Mouse (Mus musculus) frontal cortex, postnatal 14 days (tissue): ENCODE data around the gene Dhx32.

ENCODE experiments used
- DNase-seq, 2 experiments: peaks; one replicate each; pipeline ENCODE4 v3.0.0; 2022; ENCODE audit warnings: low spot score in 2 of 2

Dhx32 gene

GRCm38 (mm10) chr7:133775179-133775578, 7.3 kb downstream of the Dhx32 start:
- DNase-seq = no peak

DNA sequence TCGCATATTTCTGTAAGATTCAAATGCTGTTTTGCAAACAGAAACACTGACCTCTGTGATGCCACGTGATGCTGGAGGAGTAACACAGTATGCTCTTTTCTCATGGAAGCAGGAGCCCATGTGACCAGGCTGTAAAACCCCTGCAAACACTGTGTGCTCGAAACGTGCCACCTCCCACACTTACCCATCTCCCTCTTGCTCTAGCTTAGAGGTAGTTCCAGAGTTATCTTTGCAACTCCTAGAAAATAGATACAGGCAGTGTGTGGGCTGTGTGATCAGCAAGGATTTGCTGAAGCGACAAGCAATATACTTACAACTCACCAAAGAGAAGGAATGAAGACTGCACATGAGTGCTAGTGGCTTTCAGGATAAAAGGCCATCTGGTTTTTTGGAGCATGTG, 14.0 kb downstream of the Dhx32 start:
- DNase-seq = no peak

DNA sequence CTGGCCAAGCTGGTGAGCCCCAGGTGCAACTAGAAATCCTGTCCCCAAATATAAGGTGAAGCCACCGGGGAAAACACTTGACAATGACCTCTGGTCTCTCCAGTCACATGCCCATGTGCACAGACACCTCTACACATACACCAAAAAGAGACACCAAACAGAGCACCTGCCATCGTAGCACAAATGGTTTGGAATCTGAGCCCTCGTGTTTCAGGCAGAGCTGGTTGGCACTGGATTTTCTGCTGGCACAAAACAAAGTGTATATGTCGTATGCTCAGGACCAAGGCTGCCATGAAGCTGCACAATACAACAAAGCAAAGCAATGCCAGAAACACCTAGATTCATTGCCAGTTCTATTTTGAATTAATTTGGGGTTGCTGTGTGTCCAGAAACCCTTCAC, 14.5 kb downstream of the Dhx32 start:
- no peak for DNase-seq

GRCm38 (mm10) chr7:133765849-133766243, 16.7 kb downstream of the Dhx32 start:
- DNase-seq = peak; percentile 49 to 51

DNA sequence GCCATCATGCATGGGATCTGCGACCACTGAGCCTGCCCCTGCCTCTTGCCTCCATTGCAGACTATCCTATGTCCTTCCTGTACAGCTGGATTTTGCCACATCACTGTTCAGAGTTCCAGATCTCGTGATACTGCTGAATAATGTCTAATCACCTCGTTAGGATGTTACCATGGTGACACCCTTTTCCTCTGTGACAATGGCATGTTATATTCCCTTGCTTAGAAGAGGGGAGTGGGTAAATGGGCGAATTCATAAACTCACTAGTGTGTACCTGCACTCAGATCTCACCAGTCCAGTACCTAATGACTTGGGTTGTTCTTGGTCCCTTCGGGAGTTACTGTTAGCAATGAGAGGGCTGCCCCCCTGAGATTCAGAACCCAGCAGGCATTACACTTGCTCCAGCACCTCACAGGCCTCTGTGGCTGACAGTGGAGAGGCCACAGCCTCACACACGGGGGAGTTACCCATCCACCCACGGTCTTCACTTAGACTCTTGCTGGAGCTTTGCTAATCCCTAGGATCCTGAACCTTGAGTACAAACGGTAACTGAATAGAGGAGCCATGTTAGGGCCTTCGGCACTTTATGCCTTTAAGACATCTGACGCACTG, 17.2 kb downstream of the Dhx32 start:
- no peak for DNase-seq

DNA sequence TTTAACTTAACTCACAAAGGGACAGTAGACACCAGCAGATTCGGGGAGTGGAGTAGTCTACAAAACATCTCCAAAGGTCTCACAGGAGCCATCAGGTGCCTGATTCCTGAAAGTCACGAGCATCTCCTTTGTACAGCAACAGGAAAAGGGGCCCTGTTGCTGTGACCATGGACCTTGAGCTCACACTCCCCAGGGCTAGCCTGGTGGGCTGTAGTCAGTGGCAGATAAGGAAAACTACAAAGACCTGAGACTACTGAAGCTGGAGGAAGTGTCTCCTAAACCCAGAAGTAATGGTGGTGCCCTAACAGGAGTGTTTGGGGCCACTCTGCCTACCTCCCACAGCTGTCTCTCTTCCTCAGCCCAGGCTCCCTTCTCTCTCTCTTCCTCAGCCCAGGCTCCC, 18.1 kb downstream of the Dhx32 start:
- DNase-seq = no peak

- no peak for DNase-seq
These were observed 19.8 kb downstream of the Dhx32 start for GRCm38 (mm10) chr7:133762696-133763095.

DNA sequence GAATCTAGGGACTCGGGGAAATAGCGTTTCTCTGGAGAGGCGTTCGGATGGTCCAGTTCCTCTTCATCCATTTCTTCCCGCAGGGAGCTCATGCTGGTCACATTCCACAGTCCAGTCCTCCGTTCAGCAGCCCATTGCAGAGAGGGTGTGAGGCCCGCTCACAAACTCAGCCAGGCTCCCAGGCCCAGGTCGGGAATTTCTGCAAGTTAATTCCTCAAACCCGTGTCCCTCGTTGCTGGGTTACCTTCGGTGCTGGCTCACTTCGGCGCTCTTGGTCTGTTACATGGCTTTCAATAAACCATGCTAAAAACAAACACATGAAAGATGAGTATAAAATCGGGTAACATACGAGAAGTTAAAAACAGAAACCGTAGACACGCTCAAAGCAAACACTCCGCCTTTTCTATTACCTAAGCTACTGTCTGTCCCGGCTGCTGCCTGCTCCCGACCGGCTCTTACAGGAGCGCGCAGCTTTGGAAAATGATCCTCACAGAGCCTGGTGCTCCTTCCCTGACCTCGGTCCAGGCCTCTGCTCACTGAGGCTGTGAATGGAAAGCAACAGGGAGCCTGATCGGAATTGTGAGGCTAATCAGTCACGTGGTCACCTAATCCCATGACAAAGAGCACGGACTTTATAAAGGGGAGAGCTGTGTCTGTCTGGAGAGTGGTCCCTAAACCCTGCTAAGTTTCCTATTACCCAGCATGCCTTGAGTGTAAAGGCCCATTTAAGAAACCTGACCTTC, 22.7 kb downstream of the Dhx32 start:
- DNase-seq = no peak

DNA sequence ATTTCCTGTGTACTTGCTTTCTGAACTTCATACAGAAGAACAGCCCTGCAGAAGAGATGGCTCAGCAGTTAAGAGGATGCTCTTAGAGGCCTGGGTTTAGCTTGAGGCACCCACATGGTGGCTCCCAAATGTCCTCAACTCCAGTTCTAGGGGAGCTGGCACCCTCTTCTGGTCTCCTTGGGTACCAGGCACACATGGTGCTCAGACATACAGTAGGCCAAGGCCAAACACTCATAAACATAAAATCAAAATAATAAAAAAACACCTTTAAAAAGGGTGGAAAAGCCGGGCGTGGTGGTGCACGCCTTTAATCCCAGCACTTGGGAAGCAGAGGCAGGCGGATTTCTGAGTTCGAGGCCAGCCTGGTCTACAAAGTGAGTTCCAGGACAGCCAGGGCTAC, 23.8 kb downstream of the Dhx32 start:
- DNase-seq = no peak

GRCm38 (mm10) chr7:133757961-133758455, 24.5 kb downstream of the Dhx32 start:
- DNase-seq = no peak

- DNase-seq = no peak
These were observed 31.4 kb downstream of the Dhx32 start for GRCm38 (mm10) chr7:133751163-133751562.

DNA sequence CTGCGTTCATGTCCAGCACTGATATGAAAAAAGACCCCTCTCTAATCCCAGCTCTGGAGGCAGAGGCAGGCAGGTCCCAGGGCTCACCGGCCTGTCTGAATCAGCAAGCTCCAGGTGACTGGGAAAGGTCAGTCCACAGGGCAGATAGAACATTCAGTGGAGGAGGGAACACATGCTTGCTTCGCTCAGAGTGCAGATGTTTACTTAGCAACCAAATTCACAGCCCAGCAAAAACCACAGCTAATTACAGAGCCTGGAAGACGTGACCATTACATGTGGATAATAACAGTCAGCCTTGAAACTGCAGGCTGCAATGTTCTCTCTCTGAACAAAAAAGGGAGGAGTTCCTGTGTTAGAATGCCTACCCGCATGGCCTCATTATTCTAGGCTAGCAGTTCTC, 31.9 kb downstream of the Dhx32 start:
- DNase-seq = no peak

DNA sequence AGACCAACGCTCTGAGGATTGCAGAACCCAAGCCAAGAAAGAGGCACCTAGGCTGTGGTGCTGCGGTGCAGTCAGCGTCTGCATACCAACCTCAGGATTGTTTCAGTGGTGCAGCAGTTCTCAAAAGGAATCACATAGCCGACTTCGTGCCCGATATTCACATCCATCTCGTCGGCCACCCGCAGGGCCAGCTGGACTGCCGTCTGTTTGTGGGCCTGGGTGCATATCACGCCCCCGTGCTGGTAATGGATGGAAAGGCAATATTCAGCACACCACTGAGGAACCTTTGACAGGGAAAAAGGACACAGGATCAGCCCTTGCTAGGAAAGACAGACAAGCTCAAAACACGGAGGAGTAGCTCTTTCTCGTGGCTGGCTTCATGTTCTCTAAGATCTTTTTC, 33.8 kb downstream of the Dhx32 start:
- DNase-seq = no peak

DNA sequence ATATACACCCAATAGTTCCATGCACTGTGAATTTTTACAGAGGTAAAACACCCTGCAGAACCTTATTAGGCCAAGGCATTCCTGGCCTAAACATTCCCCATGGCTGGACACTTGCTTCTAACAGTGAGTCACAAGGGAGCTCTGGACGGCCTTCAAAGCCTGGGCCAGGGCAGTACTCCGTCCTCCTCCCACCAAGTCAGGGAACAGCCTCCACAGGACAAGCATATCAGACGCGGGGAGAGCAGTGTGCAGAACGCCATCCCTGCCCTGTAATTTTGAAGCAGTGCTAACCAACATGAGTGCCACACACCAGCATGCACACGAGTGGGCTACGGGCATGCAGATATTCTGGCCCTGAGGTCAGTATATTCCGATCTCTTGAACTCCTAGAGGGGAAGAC, 35.2 kb downstream of the Dhx32 start:
- DNase-seq = no peak

DNA sequence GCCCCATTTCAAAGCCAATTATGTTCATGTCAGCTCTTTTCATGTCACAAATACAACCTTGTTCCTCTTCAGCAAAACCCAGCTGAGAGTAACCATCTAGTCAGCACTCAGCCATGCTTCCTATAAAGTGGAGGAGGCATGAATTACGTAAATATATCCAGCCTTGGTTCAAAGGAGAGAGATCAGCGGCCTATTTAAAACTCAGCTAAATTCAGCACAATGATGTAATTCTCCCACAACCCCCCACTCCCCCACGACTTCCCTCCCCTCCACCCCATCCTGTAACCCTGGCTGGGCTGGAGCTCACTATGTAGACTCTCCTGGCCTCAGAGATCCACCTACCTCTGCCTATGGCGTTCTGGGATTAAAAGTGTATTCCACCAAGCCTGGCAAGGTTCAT, 37.8 kb downstream of the Dhx32 start:
- no peak for DNase-seq

DNA sequence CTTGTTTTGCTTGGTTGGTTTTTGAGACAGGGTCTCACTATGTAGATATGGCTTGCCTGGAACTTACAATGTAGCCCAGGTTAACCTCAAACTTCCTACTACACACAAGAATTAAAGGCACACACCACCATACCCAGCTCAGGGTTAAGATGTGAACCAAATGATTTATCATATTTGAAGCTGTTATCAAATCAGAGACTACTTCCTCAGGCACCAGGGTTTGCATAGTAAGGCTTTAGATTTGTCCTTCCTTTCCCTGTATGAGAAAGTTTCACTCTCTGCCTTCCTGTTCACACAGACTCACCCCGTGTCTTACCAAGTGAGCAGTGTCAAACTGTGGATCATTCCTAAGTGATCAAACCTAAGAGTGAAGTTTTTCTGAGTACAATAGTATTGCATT, 38.3 kb downstream of the Dhx32 start:
- no peak for DNase-seq

DNA sequence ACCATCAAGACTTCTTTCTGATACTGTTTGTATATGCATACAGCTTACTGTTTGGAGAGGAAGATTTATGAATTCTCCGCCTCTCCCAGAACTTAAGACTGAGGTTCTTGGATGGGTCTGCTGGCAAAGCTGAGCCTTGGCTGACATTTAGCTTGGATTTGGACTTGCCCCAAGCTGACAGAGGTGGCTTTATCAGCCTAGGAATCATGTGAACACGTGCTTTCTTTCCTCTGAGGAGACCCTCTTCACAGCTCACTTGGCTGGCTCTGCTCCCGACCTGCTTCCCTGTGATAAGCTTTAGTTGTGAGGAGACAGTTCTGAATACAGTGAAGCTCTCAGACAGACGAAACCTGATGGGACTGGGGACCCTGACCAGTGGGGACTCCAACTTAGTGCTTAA, 38.9 kb downstream of the Dhx32 start:
- DNase-seq = no peak

GRCm38 (mm10) chr7:133742530-133743325, 39.8 kb downstream of the Dhx32 start:
- DNase-seq = no peak

GRCm38 (mm10) chr7:133740558-133740957, 42.0 kb downstream of the Dhx32 start:
- no peak for DNase-seq

- no peak for DNase-seq
These were observed 50.4 kb downstream of the Dhx32 start for GRCm38 (mm10) chr7:133731971-133732645.

- no peak for DNase-seq
These were observed 52.0 kb downstream of the Dhx32 start for GRCm38 (mm10) chr7:133730324-133731191.
